Mouse (Mus musculus): ENCODE data around the gene 2900026A02Rik. TPM values are rescaled to one million over a fixed set of nuclear protein-coding genes. Genes with fewer than 3 reads are reported as not detected.

The 2900026A02Rik gene
- total RNA-seq, 2 experiments from 2014 or later = 46.8 to 48.3 TPM

DNA sequence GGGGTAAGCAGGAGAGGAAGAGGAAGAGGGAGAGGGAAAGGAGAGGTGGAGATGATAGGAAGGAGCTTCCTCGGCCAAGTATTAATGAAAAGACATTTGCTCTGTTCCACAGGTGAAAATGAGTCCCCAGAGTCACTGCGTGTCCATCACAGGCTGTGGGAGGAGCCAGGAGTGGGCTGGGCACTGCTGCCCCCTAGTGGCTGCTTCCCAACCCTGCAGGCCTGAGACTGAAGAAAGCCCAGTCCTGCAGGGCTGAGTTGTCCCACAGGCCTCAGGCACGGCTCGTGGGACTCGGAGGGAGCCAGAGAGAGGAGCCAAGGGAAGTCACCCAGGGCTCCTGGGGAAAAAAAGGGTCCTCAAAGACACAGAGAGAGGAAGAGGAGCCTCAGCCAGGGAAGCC, 47.7 kb downstream of the 2900026A02Rik start:
- peak; percentile 84 for DNase-seq

DNA sequence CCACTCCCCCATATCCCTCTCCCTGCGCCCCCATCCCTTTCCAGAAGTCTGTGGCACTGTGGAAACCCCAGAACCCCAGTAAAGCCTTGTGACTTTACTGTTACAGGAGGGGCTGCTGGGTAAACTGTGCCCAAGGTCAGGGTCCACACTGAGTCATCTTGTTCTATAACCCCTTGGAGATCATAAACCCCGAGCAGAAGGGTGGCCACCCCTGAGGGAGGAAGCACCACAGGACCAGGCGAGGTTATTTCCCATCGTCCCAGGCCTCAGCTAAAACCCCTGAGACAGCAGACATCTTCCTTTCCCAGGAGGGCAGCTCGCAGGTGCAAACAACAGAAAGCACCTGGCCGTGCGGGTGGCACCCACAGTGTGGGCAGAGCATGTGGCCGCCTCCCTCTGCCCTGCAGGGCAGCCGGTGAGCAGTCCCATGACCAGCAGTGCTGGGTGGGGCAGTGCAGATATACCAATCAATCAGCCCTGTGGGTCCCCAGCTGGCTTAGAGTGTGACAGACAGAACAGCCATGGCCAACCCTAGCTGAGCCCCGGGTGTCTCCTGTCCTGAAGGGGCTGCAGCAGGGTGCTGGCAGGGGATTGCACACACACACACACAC, 49.0 kb downstream of the 2900026A02Rik start:
- no peak for DNase-seq

DNA sequence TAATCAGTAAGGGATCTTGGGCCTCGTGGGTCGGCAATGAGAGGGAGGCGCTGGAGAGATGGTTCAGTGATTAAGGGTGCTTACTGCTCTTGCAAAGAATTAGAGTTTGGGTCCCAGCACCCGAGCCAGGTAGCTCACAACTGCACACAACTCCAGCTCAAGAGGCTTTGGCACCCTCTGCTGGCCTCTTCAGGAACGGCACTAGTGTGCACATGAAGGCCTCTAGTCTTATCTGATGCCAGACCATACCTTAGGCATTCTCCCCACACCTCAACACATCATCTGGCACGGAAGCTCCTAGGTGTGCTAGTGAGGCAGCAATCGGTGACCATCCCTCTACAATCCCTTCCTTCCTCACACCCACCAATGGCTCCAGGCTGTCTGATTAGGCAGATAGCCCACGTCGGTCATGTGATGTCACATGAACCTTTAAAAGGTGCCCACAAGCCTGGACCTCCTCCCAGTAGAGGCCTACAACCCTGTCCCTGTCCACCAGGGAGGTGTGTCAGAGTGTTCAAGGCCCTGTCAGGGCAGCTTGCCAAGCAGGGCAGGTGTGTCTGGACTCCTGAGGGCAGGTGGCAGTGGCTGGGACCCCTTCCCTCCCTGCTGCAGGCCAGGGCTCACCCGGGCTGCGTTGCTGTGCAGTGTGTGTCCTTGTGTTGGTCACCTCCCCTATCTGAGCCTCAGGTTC, 50.8 kb downstream of the 2900026A02Rik start:
- DNase-seq = no peak

DNA sequence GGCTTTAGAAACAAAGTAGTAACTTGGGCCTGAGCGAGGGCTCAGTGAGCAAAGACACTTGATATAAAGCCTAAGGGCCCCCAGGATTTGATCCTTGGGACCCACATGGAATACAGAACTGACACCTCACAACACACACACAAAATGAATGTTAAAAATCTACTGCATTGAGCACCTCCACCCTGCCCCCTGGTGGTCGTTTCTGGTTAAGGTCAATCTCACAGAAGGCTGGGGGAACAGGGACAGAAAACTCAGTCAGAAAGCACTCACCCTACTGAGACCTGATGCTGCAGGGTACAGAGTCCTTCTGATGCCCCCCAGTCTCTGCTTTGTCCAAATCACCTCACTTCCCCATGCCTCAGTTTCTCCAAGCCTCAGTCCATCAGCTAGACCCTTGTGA, 53.3 kb downstream of the 2900026A02Rik start:
- DNase-seq = peak; percentile 77

DNA sequence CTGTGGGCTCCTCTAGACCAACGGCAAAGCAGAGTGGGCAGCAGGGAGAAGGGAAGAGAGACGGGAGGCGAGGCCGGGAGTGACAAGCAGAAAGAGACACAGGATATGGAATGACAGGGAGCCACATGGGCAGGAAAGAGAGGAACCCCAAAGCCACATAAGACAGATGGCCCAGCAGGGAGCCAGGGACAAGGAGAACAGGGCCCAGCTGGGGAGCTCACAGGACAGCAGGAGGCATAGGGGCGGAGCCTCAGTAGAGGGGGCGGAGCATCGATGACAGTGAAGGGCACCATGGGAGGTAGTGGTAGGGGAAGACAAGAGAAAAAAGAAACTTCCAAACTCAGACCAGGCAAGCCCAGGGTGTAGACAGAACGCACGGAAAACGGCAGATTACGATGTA, 55.6 kb downstream of the 2900026A02Rik start:
- DNase-seq = no peak

DNA sequence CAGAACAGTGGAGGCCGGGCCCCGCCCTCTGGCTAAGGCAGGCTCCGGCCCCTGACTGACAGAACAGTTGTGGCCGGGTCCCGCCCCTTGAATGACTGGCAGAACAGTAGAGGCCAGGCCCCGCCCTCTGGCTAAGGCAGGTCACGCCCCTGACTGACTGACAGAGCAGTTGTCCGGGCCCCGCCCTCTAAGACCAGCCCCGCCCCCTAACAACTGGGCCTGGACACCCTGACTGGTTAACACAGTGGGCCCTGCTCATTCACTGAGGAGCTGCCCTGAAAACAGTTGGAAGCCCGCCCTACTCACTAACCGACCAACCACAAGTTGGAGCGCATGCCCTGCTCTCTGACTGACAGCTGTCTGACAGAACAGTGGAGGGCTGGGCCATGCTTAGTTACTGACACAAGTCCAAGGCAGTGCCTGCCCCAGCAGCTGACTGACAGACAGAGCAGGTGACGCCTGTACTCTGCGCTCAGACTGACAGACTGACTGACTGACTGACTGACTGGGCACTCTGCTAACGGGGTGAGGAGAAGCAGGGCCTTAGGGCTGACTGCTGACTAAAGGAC, 56.1 kb downstream of the 2900026A02Rik start:
- peak; percentile 77 for DNase-seq

DNA sequence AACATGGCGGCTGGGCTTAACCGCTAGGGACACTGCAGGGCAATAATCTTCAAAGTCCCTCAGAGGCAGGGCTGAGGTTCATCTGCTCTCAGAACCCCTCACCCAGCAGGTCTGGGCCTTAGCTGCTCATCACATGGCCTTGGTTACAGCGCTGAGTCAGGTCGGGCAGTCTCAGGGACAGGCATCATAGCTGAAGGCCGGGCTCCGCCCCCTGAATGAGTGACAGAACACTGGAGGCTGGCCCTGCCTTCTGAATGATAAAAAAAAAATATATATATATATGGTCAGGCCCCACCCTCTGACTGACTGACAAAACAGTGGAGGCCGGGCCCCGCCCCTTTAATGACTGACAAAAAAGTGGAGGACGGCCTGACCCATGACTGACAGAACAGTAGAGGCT, 56.6 kb downstream of the 2900026A02Rik start:
- no peak for DNase-seq

DNA sequence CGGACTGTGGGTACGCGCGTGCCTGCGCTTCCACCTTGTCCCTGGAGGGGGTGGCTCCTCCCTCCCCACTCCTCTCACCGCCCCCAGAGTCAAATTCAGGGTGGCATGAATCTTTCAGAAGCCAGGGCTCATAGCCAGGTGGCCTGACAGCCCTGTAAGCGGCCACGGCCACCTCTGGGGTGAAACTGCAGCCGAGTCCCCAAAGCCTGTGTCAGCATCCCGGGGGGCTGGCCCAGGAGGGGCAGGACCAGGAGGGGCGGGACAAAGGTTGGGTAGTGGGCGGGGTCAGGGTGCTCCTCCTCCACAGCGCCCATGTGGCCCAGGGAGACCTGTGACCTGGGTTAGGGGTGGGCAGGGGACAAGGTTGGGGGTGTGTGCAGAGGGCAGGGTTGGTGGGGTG, 57.9 kb downstream of the 2900026A02Rik start:
- DNase-seq = peak; percentile 40

DNA sequence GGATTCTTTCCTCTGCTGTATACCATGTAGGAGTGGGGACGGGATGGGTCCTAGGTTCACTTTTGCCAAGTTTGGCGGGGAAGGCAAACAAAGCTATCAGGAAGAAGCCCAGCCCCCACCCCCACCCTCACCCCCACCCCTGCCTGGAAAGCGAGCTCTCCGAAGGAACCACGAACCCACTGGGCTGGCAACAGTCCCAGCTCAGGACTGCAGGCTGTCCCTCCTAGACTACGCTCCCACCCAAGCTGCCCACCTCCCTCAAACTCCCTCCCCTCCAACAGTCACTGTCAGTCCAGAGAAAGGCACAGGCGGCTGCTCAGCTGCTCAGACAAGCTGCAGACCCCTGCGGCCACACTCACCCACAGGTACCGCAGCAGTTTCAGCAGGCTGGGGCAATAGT, 58.3 kb downstream of the 2900026A02Rik start:
- DNase-seq = no peak

DNA sequence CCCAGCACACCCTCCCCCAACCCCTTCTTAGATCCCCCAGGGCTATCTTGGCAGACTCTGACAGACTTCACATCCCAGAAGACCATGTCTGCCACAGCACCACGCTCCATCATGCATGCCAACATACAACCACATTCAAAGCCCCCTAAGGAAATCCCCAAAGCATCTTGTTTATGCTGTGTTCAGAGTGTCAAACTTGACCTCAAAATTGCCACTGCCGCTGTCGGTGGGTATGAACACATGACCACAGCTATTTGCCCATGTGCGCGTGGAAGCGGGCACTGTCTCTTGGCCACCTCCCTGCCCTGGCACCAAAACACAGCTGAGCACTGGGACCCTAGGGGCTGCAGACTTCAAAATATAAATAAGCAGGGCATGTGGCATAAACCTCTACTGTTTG, 59.5 kb downstream of the 2900026A02Rik start:
- DNase-seq = no peak

DNA sequence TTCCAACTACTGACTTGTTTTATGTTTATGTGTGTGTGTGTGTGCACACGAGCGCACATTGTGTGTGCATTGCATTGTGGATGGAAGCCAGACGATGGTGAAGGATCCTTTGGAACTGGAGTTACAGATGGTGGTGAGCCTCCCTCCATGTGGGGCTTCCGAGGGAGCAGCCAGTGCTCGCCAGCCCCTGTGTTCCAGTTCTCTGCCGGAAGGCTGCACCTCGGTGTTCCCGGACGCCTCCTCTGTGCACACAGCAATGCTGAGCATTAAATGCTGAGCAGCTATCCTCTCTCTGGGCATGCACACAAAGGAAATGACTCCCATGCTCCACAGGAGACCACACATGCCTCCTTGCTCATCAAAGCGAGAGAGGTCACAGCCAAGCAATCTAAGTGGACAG, 60.7 kb downstream of the 2900026A02Rik start:
- DNase-seq = no peak

DNA sequence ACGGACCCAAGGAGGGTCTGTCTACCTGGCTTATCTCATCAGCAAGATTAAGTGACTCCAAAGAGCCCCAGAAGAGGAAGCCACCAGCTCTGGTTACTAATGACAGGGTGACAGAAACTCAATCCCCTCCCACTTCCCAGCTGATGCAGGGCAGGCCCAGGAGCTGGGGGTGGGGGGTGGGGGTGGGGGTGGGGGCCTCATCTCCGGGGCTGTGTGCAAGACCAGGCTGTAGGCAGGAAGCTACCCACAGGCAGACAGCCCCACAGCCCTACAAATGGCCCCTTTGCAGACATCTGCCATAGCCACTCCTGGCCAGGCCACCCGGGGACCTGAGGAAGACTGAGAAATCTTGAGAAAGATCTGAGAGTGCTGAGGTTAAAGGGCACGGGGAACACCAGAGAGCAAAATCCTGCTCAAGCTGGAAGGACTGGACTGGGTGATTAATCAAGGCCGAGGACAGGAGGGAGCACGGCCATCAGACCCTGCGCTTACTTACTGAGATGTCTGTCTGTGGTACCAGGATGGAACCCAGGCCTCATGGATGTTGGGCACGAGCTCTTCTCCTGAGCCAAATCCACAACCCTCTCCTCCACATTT, 62.2 kb downstream of the 2900026A02Rik start:
- no peak for DNase-seq

DNA sequence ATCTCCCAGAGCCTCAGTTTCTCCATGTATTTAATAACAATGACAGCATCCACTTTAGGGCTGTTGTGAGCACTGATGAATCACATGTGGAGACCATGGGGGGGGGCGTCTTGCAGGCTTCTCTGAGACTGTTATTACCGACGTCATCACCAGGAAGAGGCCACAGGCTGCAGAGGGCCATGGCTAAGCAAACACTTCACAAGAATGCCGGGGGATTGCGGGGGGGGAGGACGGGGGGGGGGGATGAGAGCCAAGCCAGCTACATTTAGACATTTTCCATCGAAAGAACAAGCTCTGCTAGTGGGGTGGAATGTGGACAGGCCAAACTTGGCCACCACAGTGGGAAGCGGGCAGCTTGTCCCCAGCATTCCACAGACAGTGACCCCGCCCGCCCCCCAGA, 63.4 kb downstream of the 2900026A02Rik start:
- no peak for DNase-seq

DNA sequence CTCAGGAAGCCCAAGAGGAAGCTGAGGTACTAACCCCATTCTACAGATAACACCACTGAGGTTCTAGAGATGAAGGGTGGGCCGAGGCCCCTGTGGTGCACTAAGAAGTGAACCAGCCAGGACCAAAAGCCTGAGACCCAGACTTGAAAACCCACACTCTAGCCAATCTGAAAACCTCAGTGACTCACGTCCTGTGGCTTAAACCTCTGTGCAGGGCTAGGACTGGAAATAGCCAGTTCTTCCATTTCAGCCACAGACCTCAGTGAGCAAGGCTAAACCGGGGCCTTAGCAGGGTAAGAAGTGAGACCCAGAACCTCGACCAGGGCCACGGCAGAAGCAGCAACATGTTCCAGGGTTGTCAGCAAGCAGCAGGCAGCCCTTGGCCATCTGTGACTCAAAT, 64.0 kb downstream of the 2900026A02Rik start:
- no peak for DNase-seq

DNA sequence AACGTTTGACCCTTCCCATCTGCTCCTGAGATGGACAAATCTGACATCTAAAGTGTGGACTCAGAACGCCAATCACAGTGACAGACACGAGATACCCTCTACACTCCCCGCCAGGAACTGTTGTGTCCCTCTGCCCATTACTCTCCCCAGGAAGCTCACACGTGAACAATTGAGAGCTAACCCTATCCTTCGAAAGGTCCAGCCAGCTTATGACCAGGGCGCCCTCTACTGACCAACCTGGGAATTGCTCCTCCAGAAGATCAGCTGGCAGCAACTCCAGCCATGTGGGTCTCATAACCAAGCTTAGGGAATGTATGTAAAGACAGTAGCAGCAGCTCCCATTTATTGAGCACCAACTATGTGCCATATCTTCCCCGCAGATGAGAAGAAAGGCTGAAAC, 65.9 kb downstream of the 2900026A02Rik start:
- peak; percentile 91 for DNase-seq

DNA sequence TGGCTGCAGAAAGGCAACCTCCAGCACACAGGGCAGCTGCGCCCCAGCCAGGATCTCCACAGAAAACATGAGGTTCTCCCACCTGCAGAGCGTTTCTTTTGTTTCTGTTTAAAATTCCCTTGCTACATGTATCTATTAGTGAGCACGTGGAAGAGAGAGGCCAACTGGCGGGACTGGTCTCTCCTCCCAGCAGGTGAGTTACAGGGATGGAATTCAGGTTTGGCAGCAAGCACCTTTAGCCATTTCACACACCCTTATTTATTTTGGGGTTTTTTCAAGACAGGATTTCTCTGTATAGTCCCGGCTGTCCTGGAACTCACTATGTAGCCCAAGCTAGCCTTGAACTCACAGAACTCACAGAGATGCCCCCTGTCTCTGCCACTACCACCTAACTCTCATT, 66.6 kb downstream of the 2900026A02Rik start:
- DNase-seq = no peak

DNA sequence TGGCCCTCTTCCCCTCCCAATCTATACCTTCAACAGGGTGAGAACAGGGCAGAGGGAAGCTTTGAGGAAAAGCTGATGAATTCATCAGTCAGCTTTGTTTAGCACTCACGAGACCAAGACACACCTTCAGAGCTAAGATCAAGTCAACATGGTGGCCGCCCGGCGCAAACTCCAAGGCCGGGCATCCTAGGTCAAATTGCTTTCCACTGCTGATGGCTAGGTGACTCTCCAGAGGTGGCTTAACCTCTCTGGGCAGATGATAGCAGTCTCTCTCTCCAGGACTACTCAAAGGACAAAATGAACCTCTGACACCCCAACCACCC, 67.6 kb downstream of the 2900026A02Rik start:
- no peak for DNase-seq

DNA sequence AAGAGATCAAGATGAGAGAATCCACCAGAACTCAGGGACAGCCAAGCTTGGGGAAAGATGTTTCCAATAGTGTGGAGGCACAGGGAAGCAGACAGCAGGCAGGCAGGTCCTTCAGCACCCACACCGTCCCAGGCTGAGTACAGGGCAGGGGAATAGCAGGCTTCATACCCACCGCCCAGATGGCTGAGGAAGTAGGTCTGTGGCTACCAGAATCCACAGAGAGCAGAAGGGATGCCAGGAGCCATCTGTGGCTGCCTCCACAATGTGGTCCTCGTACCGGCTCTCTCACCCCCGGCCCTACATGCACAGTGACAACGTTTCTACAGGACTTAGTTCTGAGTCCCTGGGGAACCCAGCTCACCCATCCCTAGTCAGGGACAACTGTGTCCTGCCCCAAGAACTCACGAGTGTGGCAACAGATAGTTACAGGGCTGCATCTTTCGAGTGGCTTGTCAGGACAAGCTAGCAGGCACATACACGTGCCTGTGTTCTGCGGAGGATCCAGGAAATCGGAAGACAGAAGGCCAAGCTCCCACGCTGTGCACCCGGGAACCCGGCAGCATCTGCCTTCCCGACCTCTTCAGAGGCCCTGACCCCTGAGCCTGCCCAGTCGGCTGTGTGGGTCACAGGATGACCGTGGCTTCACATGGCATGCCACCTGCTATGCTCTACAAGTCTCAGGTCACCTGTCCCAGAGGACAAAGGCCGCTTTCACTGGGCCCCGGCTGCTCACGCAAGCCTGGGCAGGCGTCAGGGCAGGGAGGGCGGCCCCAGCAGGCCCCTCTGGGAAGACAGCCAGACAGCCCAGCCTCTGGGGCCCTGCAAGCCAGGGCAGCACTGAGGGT, 68.2 kb downstream of the 2900026A02Rik start:
- peak; percentile 61 for DNase-seq

DNA sequence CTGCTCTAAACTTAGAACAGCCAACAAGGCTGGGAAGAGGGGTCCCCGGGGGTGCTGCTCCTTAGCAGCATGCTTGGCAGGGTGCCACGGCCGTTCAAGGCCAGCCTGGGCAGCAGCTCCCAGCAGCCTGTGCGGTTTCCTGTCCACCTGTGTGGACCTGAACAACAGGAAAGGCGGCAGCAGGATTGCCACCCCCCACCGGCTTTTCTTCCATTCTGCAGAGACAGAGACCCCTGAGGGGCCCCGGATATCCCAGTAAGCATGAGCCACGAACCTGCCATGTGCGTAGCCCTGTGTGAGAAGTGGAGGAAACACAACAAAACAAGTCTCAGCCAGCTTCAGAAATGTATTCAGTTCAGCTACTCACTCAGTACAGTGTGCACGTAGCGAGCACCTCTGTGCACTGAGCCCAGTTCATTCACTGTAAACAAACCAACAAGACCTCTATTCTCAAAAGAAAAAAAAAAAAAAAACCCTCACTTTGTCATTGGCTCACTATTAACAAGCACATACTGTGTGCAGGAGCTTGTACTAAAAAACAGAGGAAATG, 69.4 kb downstream of the 2900026A02Rik start:
- peak; percentile 63 for DNase-seq

DNA sequence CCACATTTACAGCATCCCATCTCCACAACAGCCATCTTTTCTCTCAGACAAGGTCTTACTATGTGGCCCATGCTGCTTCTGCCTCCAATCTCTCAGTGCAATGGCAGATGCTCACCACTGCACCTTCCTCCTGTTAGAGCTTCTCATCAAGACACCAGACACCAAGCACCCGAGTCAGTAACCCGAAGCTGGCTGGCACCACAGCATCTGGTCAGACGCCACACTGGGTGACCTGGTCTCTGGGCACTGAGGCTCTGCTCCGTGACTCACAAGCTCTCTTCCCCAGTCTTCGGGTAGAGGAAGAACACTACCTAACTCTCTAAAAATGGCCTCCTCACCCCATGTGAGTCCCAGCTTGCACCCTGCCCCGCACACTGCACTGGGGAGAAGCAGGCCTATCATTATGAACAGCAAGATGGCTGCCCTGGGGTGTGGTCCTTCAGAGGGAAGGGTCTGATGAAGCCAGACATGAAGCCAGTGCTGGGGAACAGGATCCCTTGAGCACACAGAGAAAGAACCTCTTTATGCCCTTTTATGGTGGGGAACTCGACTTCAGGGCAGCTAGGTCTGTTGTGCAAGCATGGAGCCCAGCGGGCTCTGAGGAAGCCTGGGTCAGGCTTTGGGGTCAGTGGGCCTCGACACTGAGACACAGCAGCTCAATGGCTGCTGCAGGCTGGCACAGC, 70.0 kb downstream of the 2900026A02Rik start:
- no peak for DNase-seq

DNA sequence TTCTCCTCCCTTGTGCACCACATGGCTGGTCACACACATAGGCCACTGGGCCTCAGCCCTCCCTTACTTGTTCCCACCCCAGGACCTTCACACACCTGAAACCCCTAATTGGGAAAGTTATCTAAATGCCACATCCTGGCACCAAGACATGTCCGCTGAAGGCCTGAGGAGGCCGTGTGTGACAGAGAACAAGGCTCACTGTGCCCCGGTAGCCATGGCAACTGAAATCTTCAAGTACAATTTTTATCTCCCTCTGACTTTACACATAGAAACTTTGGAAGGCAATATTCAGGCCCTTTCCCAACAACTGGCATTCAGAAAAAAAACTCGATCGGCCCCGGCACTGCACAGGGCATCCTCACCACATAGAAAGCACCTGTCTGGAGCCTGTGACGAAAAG, 72.0 kb downstream of the 2900026A02Rik start:
- no peak for DNase-seq

DNA sequence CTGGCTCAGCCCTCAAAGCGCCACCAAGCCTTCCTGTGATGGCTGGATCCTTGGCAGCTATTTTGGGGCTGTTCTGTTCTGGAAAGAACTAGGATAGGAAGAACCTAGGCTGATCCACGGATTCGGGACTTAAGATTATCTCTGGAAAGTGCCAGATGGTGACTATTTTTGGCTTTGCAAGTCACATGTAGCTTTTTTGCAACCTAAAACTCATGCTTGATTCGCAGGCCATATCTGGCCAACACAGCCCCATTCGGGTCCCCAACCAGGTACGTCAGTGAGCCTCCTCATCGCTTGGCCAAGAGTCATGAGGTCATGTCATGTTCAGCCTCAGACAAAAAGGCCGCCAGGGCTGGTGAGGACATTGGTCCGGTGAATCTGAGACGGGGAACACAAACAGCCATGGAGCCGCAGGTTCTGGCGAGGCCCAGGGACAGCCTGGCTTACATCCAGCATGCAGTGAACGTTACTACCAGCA, 73.0 kb downstream of the 2900026A02Rik start:
- DNase-seq = no peak
